Mouse (Mus musculus) midbrain, postnatal 0 days (tissue): ENCODE measurements around the gene Ndufb6. TPM values are rescaled to one million over a fixed set of nuclear protein-coding genes. Genes with fewer than 3 reads are reported as not detected.

Experiments used
- ATAC-seq: fragments of 200-750 bp; cut with Nextera tagmentation; 2 replicates; pipeline ENCODE4 v1.8.0; 2017; ENCODE audit warnings: moderate number of reproducible peaks, mild to moderate bottlenecking, moderate TSS enrichment, moderate library complexity; ENCODE audit not compliant: low FRiP score
- DNase-seq: peaks from one replicate; pipeline ENCODE4 v3.0.0-alpha.2; 2015; ENCODE audit warnings: low spot score
- H3K27ac ChIP-seq: fragments of 300-500 bp; sonication (generic); 2 replicates; pipeline ENCODE4 v1.5.1; 2014; ENCODE audit warnings: low read depth, mild to moderate bottlenecking, low read length, mixed read lengths
- H3K27me3 ChIP-seq: fragments of 300-500 bp; sonication (generic); 2 replicates; pipeline ENCODE4 v1.6.1; 2014; ENCODE audit warnings: low read length, control low read depth, mixed read lengths; ENCODE audit not compliant: insufficient read depth
- H3K36me3 ChIP-seq: fragments of 300-500 bp; sonication (generic); 2 replicates; pipeline ENCODE4 v1.6.1; 2014; ENCODE audit warnings: low read length, control low read depth, mixed read lengths; ENCODE audit not compliant: insufficient read depth
- H3K4me1 ChIP-seq: fragments of 300-500 bp; sonication (generic); 2 replicates; pipeline ENCODE4 v1.6.1; 2014; ENCODE audit warnings: mild to moderate bottlenecking, control low read depth, antibody characterized with exemption, low read length, mixed read lengths; ENCODE audit not compliant: insufficient read depth
- H3K4me2 ChIP-seq: fragments of 300-500 bp; sonication (generic); 2 replicates; pipeline ENCODE4 v1.6.1; 2014; ENCODE audit warnings: low read depth, mild to moderate bottlenecking, low read length, mixed read lengths; ENCODE audit not compliant: poor library complexity, severe bottlenecking
- H3K4me3 ChIP-seq: fragments of 300-500 bp; sonication (generic); 2 replicates; pipeline ENCODE4 v1.5.1; 2014; ENCODE audit warnings: low read depth, mild to moderate bottlenecking, low read length, moderate library complexity
- H3K9ac ChIP-seq: fragments of 300-500 bp; sonication (generic); replicated peaks from 2 replicates; pipeline ENCODE4 v1.6.1; 2014; ENCODE audit warnings: mild to moderate bottlenecking, low read length, moderate library complexity, mixed read lengths; ENCODE audit not compliant: poor library complexity, severe bottlenecking
- H3K9me3 ChIP-seq: fragments of 300-500 bp; sonication (generic); 2 replicates; pipeline ENCODE4 v1.6.1; 2016; ENCODE audit warnings: low read length, control low read depth
- CTCF ChIP-seq: IDR thresholded peaks from 2 replicates; pipeline ENCODE4 v1.5.1; 2016; ENCODE audit warnings: antibody characterized with exemption, mild to moderate bottlenecking
- WGBS: fragments of 180-500 bp; shearing (Covaris S2); extraction: QIAGEN DNeasy Blood & Tissue Kit; methylation state at CpG from one replicate; pipeline ENCODE4 v1.1.7; 2014; 5-methylcytosine and 5-hydroxymethylcytosine counted together
- polyA plus RNA-seq: library from polyadenylated mRNA; unstranded; fragments of >200 nt; fragmentation: Nextera tagmentation; extraction: Ambion mirVana; gene quantifications from 2 replicates; pipeline ENCODE4 v1.2.1, GENCODE M21; 2015
- total RNA-seq: library from RNA; depleted of rRNA; stranded (reverse); fragments of >200 nt; gene quantifications from 2 replicates; pipeline ENCODE4 v1.2.3, GENCODE M21; 2014

Gene Ndufb6
- total and polyA plus RNA-seq, 2 experiments from 2014 or later: 174 to 399 TPM

- Histone ChIP-seq H3K4me1 (no peaks in the 10 kb centered on the region), H3K36me3 (no peaks in the 10 kb centered on the region), H3K4me3 (peak overlapping the region; percentile 39), H3K27ac (no peak overlapping the region), H3K9me3 (no peaks in the 10 kb centered on the region), H3K27me3 (no peaks in the 10 kb centered on the region), H3K9ac (no peak overlapping the region), H3K4me2 (peak overlapping the region; percentile 67)
- WGBS: 3% methylated on average over 17 of the region's 17 CpGs
- no peak for TF ChIP-seq CTCF
- no peak for DNase-seq
- ATAC-seq: no peak
Measured at GRCm38 (mm10) chr4:40238483-40239408, 40.5 kb downstream of the Ndufb6 start.

DNA sequence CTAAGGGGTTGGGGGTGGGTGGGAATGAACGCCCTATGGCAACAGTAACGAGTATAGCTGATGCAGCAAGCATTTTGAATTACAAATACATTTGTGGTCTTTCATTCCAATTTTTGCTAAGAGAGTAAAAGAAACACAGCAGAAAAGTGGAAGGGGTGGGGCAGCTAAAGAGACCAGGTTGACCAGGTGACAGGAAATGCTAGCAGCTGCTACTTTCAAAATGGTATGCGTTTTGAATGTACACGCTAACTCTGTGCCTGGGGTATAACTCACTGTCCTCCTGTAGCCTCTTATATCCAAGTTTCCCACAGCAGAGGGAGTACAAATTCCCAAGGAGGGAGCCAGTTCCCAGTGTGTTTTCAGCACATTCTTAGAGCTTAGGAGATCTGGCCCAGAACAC lies 42.4 kb downstream of the Ndufb6 start:
- no peaks in the 10 kb centered on the region for H3K9me3 ChIP-seq

GRCm38 (mm10) chr4:40234256-40234655 lies 45.0 kb downstream of the Ndufb6 start:
- no peak overlapping the region for H3K4me3 ChIP-seq
- H3K27me3 ChIP-seq: no peaks in the 10 kb centered on the region
- no peak for TF ChIP-seq CTCF
- no peaks in the 10 kb centered on the region for H3K9me3 ChIP-seq
- no peak overlapping the region for H3K27ac ChIP-seq
- H3K4me1 ChIP-seq: no peaks in the 10 kb centered on the region
- H3K4me2 ChIP-seq: no peak overlapping the region
- DNase-seq: no peak
- no peak for ATAC-seq
- 74% methylated on average over 6 of the region's 6 CpGs for WGBS
- no peak overlapping the region for H3K9ac ChIP-seq
- H3K36me3 ChIP-seq: no peaks in the 10 kb centered on the region

More for the DNA sequence above, 42.4 kb downstream of the Ndufb6 start:
- H3K4me3 ChIP-seq: no peak overlapping the region
- H3K27ac ChIP-seq: no peak overlapping the region
- H3K36me3 ChIP-seq: no peaks in the 10 kb centered on the region
- no peaks in the 10 kb centered on the region for H3K4me1 ChIP-seq
- no peaks in the 10 kb centered on the region for H3K27me3 ChIP-seq
- DNase-seq (no peak), ATAC-seq (no peak)
- no peak overlapping the region for H3K9ac ChIP-seq
- no peak for TF ChIP-seq CTCF
- H3K4me2 ChIP-seq: no peak overlapping the region
- 87% methylated on average over 4 of the region's 4 CpGs for WGBS

DNA sequence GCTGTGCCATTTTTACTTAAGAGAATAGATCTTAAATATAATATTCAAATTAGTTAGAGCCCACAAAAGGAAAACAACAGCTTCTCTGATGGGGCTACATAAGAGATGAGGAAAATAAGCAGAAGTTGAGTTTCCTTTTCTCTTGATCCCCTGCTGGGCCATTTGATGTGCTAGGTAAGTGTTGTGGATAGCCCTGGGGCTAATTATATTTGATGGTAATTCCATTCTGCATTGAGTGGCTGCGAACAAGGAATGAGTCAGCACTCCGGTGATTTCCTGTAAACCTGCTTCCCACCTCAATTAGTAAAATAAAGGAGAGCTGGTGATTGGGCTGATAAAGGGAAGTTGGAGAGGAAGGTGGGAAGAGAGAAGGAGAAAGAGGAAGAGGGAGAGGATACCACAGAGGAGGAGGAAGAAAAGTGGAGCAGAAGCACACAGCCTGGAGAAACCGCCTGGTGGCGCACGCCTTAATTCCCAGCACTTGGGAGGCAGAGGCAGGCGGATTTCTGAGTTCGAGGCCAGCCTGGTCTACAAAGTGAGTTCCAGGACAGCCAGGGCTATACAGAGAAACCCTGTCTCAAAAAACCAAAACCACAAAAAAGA lies 46.1 kb downstream of the Ndufb6 start:
- DNase-seq (no peak), ATAC-seq (no peak)
- 94% methylated on average over 7 of the region's 7 CpGs for WGBS
- no peaks in the 10 kb centered on the region for H3K36me3 ChIP-seq
- no peak overlapping the region for H3K27ac ChIP-seq
- no peak overlapping the region for H3K4me3 ChIP-seq
- no peak overlapping the region for H3K9ac ChIP-seq
- no peak overlapping the region for H3K4me2 ChIP-seq
- no peak for TF ChIP-seq CTCF
- H3K9me3 ChIP-seq: no peaks in the 10 kb centered on the region
- no peaks in the 10 kb centered on the region for H3K4me1 ChIP-seq
- H3K27me3 ChIP-seq: no peaks in the 10 kb centered on the region

DNA sequence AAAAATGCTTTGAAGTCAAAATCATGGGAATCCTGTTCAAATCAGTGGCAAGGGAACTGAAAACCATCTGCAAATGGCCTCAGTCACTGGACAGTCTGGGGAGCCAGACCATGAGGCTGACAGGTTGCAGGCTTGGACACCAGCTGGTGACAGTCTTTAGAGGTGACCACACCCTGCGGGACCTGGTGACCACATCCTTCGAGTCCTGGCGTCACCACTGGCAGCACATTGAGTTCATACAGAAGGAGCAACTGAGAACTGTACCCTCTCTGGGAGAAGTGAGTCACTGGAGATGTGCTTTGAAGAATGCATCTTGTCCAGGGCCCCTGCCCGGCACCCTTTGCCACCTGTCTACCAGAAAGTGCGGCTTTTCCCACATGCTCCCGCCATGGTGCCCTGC lies 49.5 kb downstream of the Ndufb6 start:
- DNase-seq: no peak
- Histone ChIP-seq H3K9ac (no peak overlapping the region), H3K4me1 (no peaks in the 10 kb centered on the region), H3K36me3 (no peaks in the 10 kb centered on the region), H3K27me3 (no peaks in the 10 kb centered on the region), H3K4me3 (no peak overlapping the region), H3K4me2 (no peak overlapping the region), H3K9me3 (no peaks in the 10 kb centered on the region), H3K27ac (no peak overlapping the region)
- ATAC-seq: no peak
- no peak for TF ChIP-seq CTCF
- 95% methylated on average over 6 of the region's 6 CpGs for WGBS

DNA sequence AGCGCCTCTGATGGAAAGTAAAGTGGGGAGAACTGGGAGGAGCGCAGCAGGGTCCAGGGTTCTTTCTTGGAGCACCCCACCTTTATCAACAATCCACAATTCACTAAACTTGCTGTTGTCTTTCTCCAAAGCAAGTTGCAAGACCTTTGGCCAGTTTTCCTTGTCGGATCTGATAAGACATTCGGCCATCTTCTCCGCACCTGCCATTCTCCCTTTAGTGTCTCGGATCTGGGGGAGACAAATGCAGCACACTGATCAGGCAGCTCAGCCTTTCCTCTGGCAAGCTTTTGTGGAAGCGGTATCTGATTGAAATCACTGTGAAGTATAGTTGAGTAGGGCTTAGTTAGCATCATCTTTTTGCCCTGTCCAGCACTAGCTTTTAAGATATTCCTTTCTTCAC lies 51.3 kb downstream of the Ndufb6 start:
- H3K9me3 ChIP-seq: no peaks in the 10 kb centered on the region
- 90% methylated on average over 7 of the region's 7 CpGs for WGBS
- H3K4me1 ChIP-seq: no peaks in the 10 kb centered on the region
- no peak overlapping the region for H3K9ac ChIP-seq
- H3K4me3 ChIP-seq: no peak overlapping the region
- DNase-seq: no peak
- TF ChIP-seq CTCF: no peak
- no peaks in the 10 kb centered on the region for H3K27me3 ChIP-seq
- no peak for ATAC-seq
- no peak overlapping the region for H3K27ac ChIP-seq
- no peak overlapping the region for H3K4me2 ChIP-seq
- H3K36me3 ChIP-seq: no peaks in the 10 kb centered on the region
